Mouse (Mus musculus): ENCODE measurements around the gene Sppl2c. TPM values are rescaled to one million over a fixed set of nuclear protein-coding genes. Genes with fewer than 3 reads are reported as not detected.

Gene Sppl2c
- total RNA-seq (2021) = not detected
- long read RNA-seq, experiment 1 = 0 reads
- long read RNA-seq, experiment 2 = 0 reads

GRCm38 (mm10) chr11:104186135-104186836 lies at the start of gene Sppl2c:
TSS of gene Sppl2c (plus strand) at chr11:104186327.
- DNase-seq = no peak
- intact Hi-C loops (cut with DNase I) = no loop called here

GRCm38 (mm10) chr11:104138976-104139375 lies 47.2 kb upstream of the Sppl2c start:
- DNase-seq = no peak
- intact Hi-C loops (cut with DNase I) = no loop called here

DNA sequence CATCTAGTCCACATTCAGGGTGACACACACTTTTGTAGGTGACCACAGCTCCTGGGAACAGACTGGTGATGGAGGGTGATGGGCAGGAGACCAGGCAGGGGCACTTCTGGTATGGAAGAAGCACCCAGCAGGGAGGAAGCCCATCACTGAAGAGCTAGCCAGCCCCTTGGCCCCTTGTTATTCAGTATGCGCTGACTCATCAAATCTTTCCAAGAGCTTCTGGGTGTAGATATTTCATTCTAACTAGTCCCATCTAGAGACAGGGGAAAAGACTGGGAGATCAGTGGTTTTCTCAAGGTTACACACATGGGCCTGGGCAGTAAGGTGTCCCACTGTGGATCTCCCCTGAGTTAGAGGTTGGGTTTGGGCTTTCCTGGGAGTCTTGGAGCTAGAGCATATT lies 41.2 kb upstream of the Sppl2c start:
- intact Hi-C loops (cut with DNase I) = no loop called here
- no peak for DNase-seq

DNA sequence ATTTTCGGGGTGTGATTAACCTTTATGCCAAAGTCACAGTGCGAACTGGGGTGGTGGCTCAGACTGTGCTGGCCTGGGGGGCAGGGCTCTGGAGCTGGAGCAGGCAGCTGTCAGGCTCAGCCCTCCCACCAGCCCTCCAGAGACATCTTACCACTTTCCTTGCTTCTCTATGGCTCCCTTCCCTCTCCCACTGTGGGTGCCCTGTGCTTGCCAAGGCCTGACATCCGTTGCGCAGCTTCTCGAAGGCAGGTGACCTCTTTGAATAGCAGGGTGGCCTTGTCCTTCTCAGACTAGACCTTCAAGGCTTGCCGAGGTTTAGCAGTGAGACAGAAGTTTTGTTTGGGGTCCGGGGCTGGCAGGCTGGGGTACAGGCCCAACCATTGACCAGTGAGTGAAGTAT lies 37.3 kb upstream of the Sppl2c start:
- intact Hi-C loops (cut with DNase I) = no loop called here
- no peak for DNase-seq

- DNase-seq = no peak
- intact Hi-C loops (cut with DNase I) = no loop called here
These were observed 35.2 kb upstream of the Sppl2c start for GRCm38 (mm10) chr11:104150911-104151310.

DNA sequence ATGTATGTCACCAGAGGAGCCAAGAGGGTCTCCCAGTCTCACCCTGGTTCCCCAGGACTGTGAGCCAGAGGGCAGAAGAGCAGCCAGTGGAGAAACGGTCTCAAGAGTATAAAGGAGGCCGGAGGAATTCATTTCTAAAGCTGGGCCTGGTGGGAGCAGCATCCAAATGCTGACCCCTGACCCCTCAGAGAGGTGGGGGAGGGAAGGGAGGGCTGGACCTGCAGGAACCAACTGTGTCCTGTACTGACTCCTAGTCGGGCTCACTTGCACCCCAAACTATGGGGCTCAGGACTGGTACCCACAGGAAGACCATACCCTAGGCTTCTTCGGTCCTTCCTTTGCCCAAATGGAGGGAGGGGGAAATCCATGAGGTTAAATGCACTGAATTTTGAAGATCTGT lies 31.8 kb upstream of the Sppl2c start:
- no peak for DNase-seq
- intact Hi-C loops (cut with DNase I) = no loop called here

DNA sequence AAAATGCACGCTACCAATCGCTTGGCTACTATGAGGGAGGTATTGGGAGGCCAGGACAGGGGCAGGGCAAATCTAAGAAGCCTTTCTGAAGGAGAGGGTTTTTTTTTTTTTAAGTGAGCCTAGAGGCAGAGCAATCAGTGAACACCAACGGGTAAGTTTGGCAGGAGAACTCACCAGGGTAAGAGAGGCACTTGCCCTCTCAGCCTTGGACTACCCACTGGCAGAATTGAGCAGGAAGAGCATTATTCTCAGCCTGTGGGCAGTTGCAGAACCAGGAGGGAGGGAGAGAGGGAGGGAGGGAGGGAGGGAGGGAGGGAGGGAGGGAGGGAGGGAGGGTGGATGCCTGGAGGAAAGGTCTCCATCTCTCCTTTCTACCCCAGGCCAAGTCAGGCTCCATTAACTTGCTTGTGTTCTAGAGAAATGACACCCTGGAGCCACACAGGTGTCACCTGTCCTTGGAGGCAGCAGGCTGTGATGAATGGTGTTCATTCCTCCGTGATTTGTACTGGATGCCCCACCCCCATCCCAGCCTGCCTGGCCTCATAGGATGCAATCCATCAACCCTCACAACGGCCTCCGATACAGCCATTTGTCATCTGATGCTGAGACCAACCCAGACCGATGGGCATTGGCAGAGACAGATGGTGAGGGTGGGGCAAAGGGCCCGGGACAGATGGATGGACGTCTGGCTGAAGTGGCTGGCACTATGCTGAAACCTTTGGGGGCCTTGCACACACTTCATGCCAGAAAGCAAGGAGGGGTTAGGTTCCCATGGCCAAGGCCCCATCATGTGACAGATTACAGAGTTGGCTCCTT lies 31.1 kb upstream of the Sppl2c start:
- no peak for DNase-seq
- intact Hi-C loops (cut with DNase I) = no loop called here

GRCm38 (mm10) chr11:104155899-104156298 lies 30.2 kb upstream of the Sppl2c start:
- no peak for DNase-seq
- intact Hi-C loops (cut with DNase I) = no loop called here

GRCm38 (mm10) chr11:104156391-104156790 lies 29.7 kb upstream of the Sppl2c start:
- intact Hi-C loops (cut with DNase I) = no loop called here
- DNase-seq = no peak

DNA sequence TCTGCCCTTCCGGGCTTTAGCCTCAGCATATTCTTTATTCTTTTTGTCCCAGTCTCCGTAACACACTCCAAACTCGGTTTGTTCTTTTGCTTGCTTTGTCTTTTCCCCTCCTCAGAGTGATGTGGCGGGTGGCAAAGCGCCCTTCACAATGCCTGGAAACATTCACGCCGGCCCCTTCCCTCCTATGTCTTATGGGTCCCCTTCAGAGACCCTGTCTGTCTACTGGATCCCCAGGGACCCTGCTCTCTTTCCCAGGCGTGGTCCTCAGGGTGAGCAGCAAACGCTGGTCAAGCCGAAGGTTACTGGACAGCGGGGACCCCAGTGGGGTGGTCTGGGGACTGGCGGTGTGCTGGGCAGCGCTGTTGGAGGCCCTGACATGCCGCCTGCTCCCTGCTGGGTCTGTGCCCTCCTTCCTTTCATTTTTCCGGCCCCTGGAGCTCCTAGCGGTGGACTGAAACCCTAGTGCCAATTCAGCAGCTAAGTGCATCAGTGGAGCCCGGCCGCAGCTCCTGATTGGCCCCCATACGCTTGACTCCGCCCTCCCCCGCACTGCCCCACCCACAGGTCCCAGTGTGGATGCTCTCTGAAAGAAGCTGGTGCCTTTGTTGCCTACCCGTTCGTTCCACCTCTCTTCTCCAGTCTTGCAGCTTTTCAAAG lies 28.4 kb upstream of the Sppl2c start:
- peak; percentile 26 to 35 for DNase-seq
- intact Hi-C loops (cut with DNase I) = no loop called here

DNA sequence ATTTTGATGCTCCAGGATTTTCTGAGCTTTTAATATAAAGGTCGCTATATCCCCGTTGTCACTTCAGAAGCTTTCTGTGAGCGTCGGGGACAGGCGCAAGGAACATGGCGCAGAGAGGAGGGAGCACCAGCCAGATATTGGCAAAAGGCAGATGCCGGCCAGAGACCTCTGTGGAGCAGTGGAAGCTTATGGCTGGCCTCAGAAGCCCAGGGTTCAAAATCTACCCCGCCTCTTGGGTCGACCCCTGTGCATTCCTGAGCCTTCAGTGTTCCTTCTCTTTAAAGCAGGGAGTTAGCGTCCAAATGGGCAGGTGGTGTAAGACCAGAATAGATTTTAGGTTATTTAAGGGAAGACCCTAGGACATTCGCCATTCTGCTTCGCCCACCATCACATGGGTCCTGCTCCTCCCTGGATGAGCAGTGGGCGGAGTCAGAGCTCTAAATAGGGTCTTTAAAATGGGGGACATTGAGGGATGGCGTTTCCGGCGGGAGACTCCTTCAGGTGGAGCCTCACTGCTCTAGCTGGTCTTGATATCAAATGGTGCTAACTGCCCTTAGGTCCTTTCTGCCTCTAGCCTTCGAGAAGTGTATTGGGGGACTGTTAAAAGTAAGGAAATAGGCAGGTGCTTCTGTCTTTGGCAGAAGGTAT lies 27.7 kb upstream of the Sppl2c start:
- intact Hi-C loops (cut with DNase I) = no loop called here
- no peak for DNase-seq

DNA sequence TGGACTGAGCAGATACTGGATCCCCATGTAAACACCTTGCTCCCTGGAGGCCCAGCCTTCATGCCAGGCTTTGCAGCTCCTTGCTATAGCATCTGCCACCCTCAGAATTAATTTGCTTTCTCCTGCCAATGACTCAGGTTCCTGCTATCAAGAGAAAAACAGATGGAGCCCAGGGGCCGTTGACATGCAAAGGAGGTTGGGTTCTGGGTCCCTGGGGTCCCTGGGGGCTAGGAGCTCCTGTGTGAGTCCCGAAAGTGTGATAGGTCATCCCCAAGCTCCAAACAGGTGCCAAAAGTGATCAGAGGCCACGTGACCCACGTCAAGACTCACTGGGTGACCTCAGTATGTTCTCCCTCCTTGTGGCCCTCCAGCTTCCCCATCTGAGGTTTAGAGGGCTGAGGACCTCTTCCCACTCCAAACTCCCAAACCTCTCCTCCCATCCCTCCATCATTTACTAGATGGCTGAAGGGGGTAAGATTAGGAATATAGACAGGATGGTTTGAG lies 26.3 kb upstream of the Sppl2c start:
- intact Hi-C loops (cut with DNase I) = no loop called here
- no peak for DNase-seq

GRCm38 (mm10) chr11:104161153-104161552 lies 25.0 kb upstream of the Sppl2c start:
- intact Hi-C loops (cut with DNase I) = no loop called here

GRCm38 (mm10) chr11:104164257-104164656 lies 21.9 kb upstream of the Sppl2c start:
- intact Hi-C loops (cut with DNase I) = no loop called here
- DNase-seq = no peak

More at GRCm38 (mm10) chr11:104161153-104161552, 25.0 kb upstream of the Sppl2c start:
- no peak for DNase-seq

- intact Hi-C loops (cut with DNase I) = loop anchor here (1.0 to 10.0 kb wide), 2 partner anchors 184 to 407 kb away; no protein-coding TSS in a partner anchor
- peak; percentile 63 to 73 for DNase-seq
These were observed 14.8 kb upstream of the Sppl2c start for GRCm38 (mm10) chr11:104171281-104171781.

DNA sequence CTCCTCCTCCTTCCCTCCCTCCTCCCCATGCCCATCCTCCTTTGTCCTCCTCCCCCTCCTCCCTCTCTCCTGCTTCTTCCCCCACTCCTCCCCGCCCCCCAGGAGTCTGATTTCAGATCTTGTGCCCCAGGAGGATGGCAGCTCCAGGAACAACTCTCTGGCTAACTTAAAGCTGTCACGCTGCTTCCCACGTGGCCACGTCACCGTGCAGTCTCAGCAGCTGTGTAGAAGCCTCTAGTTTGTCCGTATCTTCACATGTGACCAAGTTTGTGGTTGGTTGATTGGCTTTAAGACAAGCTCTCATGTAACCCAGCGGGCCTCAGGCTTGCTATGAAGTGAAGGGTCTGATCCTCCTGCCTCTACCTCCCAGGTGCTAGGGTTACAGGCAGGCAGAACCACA lies 7.2 kb upstream of the Sppl2c start:
- no peak for DNase-seq
- intact Hi-C loops (cut with DNase I) = loop anchor here (10.0 kb wide), 1 partner anchor 414 kb away; no protein-coding TSS in a partner anchor

DNA sequence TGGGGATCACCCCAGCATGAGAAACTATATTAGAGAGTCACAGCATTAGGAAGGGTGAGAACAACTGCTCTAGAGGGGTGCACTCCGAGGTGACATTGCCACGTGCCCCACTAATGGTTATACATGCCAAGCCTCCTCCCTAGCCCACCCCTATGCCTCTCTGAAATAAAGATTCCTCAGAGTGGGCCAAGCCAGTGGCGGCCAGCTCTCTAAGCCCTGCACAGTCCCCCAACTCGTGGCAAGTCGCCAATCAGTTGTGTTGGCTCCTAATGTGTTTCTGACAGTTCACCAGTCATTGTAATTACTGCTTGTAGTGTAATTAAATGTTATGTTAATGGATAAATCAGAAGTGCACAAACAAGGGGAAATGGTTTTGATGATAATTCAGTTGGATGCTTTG lies 6.3 kb upstream of the Sppl2c start:
- no peak for DNase-seq
- intact Hi-C loops (cut with DNase I) = loop anchor here (10.0 kb wide), 1 partner anchor 415 kb away; no protein-coding TSS in a partner anchor

DNA sequence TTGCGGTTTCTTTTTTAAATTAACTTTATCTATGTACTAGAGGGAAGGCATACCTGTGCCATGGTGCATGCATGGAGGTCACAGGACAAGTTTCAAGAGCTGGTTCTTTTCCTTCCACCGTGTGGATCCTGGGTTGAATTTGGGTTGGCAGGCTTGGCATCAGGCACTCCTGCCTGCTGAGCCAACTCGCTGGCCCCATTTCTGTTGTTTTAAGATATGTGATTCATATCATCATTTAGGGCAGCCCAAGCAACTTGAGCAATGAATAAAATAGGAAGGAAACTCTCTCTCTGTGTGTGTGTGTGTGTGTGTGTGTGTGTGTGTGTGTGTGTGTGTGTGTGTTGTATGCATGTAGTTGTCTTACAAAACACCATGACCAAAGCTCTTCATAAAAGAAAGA lies 4.0 kb upstream of the Sppl2c start:
- DNase-seq = no peak
- intact Hi-C loops (cut with DNase I) = no loop called here

DNA sequence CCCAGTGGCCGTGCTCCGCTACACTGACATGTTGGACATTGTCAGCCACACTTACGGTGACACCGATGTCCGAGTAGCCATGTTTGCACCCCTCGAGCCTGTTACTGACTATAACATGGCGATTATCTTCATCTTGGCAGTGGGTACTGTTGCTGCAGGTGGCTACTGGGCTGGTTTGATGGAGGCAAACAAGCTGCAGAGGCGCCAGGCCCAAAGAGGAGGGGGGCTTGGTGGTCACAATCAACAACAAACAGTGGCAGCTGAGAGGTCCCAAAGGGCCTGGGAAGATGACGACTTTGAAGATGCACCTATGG lies 667 bp downstream of the Sppl2c start:
- intact Hi-C loops (cut with DNase I) = no loop called here
- no peak for DNase-seq

DNA sequence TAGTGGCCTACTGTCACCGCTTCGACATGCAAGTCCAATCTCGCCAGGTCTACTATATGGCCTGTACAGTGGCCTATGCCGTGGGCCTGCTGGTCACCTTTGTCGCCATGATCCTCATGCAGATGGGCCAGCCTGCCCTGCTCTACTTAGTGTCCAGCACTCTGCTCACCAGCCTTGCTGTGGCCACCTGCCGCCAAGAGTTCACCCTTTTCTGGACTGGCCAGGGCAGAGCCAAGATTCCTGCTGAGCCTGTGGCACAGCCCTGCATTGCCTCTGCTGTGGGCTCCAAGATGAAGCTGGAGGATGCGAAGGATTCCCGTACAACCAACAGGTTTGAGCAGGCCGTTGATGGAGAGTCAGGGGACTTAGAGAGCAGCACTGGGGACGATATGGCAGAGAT lies 1.6 kb downstream of the Sppl2c start:
- no peak for DNase-seq
- intact Hi-C loops (cut with DNase I) = no loop called here
